Mouse (Mus musculus): ENCODE data around the gene Rhog.
A peak's percentile ranks its signal among the peaks of the same experiment; 100 is the strongest.

Gene Rhog

DNA sequence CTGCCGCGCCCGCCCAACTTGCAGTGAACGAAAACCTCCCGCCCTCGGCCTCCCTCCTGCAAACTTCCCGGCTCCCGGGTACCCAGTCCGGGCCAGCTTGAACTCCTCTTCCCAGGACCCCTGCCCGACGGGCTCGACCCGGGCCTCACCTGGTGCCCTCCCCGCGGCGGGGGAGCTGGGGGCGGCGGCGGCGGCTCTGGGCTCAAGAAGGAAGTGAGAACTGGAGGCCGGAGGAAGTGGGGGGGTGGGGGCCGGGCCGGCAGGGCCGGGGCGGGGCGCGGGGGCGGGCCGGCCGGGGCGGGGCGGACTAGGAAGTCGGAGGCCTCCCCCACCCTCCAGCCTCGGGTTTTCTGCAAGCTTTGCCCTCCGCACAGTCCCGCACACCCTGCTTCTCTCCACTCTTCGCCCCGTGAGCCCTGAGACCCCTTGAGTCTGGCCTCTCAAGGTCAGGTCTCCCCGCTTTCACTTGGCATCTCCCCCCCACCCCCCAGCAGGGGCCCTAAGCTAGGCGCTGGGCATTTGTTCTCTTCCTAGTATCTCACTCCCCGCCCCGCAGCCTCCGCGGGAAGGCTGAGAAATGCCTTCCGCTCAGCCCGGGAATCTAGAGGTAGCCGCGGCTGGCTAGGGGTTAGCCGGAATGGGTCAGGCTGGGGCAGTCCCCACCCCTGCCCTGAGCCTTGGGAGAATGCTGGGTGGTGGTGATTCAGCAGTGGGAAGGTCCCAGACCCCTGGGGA is 5.8 kb downstream of the Rhog start:
- DNase-seq: peak; percentile 73

DNA sequence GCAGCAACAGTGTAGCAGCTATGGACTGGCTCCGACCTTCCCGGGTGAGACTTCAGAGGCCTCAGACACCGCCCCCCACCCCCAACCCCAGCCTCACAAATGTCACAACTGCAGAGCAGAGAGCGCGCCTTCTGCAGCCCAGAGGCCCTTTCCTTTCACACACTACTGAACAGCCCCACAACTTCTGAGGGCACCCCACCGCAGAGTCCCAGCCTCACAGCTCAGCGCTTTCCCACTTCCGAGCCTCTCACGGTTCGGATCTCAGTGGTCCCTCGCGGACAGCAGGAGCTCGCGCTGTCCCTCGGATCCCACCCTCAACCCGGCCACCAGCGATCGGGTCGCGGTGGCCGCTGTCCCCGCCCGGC is 6.3 kb downstream of the Rhog start:
- no peak for DNase-seq

DNA sequence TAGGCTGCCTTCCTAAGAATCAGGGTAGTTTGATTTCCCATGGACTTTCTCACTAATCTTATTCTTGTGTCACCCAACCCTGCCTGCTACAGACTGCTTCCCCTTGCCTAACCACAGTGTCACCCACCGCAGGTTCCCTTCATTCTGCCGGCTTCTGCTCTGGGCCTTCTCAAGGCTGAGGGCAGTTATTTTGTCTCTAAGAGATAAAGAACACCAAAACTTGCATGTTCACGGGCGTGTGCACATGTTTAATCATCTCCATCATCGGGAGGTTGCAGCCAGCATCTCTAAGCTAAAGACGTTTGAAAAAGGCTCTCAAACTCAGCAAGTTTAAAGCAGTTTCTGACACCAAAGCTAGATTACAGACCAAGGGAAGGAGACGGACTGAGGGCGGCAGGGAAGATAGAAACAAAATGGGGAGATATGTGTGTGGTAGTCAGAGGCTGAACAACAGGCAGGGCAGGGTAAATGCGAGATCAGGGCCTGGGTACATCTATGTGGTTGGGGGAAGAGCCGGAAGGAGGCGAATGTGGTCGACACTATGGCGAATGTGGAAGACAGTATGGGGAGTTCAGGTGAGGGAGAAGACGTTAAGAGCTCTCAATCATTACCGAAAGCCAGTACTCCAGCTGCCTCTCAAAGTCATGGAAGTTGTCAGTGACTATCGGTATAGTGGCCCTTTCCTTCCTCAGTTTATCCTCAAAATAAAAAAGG is 7.0 kb downstream of the Rhog start:
- DNase-seq: no peak

DNA sequence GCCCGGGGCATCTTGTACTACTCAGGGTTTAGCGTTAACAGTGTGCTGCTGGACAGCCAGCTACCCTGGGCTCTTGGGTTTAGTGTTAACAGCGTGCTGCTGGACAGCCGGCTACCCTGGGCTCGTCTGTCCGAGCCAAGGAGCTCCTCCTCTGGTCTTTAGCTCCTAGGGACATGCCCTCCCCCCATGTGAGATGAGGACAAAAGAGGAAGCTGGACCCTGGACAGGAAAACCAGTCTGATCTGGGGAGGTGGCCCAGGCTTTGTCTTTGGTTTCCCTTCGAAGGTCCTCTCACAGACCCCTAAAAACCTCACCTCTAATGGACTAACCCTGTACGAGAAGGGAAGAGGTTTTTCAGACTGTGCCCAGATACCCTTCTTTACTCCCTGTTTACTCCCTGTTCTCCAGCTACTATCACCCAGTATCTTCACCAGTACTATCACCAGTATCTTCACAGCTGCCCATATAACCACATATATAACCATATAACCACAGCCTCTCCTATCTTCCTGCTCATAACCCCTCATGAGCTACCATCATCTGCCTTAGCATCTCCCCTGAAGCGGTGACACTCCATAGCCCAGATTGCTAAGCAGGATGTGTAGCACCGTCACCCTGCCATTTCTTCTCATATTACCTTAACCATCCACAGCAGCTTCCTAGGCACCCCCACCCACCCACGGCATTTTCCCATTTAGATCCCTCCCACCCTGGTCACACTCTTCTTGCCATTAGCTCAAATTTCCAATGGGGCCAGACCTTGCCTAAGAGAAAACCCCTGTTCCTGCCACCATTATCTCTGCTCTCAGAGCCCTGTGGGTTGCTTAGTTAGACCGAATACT is 8.7 kb downstream of the Rhog start:
- DNase-seq: no peak

DNA sequence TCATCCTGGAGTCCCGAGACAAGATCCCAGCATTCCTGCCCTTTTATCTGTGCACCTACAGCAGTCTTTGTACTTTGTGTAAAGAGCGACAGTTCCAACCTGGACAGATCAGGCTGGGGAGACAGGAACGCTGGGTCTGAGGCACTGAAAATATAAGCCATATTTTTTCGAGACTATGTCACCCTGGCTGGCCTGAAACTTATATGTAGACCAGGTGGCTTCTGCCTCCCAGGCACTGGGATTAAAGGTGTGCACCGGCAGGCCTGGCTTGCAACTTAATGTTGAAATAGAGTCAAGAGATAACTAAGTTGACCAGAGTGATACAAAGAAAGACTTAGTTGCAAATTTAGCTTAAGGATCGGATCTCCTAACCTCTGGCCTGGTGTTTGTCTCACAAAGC is 9.6 kb downstream of the Rhog start:
- no peak for DNase-seq

DNA sequence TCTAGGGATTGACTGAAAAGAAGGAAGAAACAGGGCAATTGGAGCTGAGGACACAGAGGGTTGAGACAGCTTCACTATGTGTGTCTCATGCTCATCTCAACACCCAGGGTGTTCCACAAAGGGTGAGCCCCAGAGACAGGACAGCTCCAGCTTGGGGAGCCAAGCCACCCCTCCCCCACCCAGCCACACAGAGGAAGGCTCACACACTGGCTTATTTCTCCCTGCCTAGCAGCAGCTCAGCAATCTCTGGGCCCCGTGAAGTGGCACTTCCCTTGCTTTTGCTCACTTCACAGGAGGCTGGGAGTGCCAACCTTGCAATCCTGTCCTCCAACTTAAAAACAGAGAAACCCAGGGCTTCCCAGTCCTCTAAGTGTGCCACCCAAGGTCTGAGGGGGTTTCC is 10.1 kb downstream of the Rhog start:
- DNase-seq: no peak

DNA sequence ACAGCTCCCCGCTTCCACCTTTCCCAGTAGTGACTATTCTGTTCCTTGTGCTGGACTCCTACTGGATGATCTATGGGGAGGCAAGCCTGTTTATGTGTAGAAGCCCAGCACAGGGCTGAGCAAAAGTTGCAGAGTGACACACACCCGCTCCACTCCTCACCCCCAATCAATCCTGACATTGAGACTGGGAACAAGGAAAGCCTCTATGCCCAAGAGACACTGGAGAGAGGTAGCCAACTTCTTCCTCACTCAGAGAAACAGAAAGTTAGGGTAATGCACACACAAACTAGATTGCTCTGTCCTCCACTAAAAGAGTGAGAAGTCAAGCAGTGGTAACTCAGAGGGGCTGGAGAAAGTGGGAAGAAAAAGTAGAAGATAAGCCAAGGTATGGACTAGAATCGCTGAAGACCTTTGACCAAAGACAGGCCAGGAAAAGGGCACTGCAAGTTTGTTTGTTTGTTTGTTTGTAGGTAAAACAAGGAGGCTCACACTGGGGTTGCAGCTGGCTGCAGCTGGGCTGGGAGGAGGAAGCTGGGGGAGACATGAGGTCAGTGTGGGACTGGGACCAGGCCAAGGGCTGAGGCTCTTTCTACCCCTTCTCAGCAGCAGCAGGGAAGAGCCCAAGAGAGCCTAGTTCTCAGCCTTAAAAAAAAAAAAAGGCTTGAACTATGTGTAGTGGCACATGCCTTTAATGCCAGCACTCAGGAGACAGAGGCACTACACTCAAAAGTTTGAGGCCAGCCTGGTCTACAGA is 10.9 kb downstream of the Rhog start:
- DNase-seq: no peak

DNA sequence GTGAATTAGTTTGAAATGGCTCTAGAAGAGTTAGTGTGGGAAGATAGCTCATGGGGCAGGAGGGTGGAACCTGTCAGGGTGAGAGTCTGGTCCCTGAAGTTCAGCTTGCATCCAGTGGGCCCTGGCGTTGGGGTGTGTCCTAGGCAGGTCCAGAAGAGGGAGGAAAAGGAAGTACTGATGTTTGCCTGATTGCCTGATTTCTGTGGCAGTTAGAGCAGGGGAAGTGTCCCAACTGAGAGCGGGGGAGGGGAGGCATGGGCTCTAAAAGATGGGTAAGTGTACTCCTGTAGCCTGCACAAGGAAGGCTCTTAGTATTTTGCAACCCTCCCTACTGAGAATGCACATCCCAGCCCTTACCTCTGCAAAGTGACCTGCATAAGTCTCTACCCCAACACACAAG is 12.0 kb downstream of the Rhog start:
- DNase-seq: peak; percentile 30

DNA sequence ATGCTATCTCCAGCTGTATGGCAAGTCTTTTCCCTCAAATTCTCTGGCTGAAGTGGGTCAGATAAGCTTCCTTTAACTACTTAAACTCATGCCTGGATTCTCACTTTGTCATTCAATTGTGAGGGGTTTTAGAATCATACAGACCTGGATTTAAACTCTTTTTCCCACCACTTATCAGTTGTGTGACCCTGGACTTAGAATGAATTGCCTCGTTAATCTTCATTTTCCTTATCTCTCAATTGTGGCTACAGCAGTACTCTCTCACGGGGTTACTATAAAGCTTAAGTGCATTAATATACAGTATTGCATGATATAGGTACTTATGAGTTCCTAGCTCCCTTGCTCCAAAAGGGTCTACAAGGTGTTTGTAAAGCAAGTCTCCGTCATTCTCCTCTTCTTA is 12.9 kb downstream of the Rhog start:
- no peak for DNase-seq

DNA sequence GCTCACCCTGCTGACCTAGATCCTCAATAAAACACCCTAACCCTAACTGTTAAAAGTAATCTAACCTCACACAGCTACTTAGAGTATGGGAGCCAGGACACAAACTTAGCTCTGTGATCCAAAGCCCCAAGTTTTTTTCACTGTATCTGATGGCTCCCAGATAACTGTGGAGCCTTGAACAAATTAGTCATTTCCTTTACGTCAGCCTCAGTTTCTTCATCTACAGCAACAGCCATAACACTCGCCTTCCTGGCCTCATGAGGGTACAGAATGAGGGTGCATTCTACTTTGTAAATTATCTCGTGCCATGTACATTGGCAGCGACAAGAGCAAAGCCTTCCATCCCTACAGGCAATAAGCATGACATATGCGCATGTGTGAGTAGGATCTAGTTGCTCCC is 13.5 kb downstream of the Rhog start:
- DNase-seq: no peak

DNA sequence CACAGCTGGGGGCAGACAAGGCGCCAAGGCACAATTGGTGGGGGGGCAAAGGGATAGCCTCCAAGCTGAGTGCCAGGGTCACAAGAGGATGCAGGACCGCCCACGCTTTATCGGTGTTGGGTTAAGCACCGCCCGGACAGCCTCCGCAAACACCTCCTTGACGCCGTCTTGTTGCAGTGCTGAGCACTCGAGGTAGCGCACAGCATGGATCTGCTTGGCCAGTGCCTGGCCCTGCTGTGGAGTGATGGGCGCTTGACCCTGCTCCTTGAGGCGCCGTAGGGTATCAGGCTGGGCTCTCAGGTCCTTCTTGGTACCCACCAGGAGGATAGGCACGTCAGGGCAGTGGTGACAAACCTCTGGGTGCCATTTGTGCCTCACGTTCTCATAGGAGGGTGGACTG is 16.3 kb downstream of the Rhog start:
- no peak for DNase-seq

DNA sequence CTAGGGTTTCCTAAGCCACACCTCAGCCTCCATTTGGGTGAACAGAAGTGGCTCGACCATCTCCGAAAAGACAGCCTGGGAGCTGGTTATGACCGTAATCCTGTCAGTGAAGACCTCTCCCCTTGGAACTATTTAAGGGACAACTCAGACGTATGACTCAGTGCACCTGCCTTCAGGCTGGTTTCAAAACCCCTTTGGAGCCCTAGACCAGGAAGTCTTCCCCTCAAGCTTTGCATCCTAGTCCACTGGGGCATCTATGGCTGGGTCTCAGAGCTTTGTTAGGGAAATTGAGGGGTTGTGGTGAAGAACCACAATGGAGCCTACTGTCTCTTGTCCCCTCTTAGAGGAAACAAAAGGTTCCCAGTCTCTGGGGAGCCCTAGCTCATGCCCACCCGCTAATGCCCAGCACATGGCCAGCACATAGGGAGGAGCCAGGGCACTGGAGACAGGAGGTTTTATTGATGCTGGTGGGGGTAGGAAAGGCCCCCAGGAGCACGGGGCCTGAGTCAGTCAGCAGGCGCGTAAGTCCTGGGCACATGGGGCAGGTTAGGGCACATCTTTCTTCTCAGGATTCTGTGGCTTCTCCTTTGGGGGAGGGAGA is 17.1 kb downstream of the Rhog start:
- no peak for DNase-seq

DNA sequence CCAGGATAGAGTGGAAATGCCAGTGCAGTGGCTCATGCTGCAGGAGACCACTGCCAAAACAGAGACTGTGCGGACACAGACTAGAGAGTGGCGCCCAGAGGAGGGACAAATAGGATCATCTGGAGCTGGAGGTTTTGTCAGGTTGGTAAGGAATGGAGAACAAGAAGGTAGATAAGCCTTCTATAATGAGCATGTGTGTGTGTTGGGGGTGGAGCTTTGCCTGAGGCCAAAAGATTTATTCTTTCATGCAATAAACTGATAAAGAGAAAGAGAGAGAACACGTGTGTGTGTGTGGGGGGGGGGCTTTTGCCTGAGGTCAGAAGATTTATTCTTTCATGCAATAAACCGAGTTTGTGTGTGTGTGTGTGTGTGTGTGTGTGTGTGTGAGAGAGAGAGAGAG is 22.8 kb downstream of the Rhog start:
- DNase-seq: no peak

DNA sequence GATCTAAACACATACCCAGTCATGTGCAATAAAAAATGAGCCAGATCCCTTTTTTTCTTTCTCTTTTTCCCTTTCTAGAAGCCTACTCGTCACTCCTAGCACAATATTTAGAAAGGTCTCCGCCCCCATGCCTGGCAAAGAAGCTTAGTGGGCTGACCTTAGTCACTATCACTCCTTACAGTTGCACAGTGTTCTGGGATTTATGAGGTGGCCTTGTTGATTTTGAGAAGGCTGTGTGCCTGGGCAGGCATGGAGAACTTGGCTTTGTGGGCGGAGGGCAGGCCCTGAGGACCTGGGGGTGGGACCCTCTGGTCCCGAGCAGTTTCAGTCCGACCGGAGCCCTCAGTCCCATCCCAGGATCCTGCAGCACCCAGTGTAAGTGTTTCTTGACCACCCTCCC is 26.0 kb downstream of the Rhog start:
- no peak for DNase-seq

DNA sequence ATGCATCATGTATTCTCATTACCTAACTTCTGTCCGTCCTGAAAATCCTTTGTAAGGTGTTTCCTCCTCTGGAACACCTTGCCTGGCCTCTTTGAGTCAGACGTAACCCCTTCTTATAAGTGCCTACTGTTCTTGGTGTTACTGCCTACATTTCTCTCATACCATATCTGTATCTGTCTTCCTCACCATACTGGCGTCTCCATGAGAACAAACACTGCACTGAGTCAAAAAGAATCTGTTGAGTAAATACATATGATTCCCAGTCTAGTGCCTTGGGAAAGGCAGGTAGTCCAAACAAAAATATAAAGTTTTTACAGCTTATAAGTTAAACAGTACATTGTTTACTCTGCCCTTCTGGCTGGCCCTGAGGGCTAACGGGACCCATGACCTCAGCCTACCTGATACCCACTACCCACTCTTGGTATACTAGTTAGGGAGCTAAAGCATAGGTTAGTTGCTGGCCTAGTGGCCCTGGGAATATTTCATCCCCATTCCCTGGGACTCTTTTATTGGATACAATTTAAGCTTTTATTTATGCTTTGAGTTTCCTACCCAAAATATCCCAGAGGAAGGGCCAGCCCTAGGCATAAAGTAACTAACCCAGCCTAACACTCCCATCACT is 27.7 kb downstream of the Rhog start:
- DNase-seq: no peak

DNA sequence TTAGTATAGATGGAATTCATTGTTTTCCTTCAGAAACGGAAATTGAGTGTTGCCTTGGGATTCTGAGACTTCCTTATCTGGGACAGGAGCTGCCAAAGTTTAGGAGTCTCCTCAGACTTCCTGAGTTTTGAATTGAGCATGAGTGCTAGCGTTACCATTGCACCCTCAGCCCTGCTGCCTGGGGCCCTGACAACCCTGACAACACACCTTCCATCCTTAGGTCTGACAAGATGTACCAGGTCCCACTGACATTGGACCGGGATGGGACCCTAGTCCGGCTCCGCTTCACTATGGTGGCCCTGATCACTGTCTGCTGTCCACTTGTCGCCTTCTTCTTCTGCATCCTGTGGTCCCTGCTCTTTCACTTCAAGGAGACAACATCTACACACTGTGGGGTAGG is 29.8 kb downstream of the Rhog start:
- no peak for DNase-seq

DNA sequence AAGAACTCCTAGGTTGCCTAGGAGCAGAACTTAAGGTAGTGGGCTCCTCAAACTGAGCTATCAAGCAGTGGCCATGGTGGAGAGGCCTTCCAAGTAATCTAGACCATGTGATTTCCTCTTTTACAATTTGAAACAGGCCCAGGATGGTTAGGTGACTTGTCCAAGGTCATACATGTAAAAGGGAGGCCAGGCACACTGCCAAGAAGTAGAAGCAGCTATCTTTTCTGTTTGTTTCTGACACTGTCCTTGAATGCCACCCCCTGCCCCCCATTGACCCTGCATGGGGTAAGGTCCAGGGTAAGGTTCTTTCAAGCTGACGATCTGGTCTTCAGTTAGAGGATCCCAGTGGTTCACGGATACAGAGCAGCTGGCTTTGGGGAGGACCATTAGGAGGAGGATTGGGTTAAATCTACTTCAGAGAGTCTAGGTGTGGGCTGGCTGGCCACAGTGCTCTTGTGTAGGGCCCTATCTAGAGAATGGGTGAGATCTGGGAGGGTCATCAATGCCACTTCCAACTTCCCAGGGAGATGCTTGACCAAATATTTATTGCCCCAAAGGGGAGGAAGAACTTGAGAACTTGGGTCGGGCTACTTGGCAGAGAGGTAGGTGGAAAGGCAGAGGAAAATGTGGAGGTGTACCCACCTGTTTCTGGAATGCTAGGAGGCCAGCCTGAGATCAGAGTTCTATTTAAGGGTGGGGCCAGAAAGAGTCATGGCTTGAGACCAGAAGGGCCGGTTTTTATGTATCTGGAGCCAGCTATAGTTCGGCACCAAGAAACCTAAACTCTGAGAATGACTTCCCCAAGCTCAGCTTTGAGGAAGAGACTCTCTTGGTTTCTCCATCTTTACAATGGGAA is 31.7 kb downstream of the Rhog start:
- DNase-seq: peak; percentile 31

DNA sequence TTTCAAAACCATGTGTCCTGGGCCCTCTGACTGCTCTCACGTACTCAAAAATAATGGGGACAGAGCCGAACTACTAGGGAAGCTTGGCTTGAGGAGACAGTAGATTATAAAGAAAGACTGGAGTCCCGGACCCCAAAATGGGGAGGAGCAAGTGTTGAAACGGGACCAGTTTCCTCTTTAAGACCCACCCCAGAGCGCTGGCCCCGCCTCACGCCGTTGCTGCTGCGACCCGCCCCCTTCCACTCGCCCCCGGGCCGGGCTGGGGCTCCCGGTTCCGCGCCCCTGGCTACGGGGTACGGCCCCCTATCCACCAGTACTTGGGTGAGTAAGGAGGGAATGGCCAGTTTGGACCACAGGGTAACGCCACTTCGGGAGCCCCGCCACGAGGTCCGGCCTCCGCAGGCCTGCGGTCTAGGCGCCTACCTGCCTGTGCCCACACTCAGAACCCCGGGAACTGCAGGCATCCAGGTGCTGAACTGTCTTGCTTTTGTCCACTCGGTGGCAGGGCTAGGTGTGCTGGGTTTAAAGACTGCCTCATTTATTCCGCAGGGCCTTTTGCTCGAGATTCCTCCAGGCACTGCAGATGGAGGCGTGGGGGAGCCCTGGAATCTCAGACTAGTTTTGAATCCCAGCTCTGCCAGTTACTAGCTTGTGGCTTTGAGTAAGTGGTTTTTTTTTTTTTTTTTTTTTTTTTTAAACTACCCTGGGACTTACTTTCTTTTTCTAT is 32.9 kb downstream of the Rhog start:
- DNase-seq: peak; percentile 72

DNA sequence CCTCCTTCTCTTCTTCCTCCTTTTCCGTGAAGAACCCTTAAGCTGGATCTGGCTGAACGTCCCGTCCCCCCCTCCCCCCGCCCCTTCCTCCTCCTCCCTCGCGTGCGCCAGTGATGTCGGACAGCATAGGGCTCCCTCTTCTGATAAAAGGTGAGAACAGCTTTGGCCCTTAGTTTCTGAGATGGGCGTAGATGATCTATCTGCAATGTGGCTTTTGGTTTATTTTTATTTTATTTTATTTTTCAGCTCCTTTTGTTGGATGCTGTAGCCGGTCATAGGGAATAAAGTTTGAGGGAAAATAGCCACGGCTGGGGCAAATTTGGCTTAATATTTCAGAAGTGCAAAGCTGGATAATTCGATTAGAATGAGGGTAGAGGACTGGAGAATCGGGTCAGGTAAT is 33.5 kb downstream of the Rhog start:
- peak; percentile 64 for DNase-seq

DNA sequence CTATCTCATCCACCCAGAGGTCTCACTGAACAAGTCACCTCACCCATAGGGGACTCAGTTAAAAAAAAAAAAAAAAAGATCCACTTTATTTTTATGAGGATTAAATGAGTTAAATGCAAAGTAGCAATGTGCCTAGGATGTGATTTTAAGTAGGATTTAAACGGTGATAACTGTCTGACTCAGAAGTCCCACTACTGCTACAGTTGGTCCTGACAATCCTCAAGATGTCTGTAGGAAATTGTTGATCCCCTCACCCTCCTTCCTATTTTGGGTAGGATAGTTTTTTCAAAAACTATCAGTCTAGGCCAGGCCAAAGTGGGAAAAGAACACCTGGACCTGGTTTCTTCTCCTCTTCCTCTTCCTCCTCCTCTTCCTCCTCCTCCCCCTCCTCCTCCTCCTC is 34.0 kb downstream of the Rhog start:
- DNase-seq: no peak

DNA sequence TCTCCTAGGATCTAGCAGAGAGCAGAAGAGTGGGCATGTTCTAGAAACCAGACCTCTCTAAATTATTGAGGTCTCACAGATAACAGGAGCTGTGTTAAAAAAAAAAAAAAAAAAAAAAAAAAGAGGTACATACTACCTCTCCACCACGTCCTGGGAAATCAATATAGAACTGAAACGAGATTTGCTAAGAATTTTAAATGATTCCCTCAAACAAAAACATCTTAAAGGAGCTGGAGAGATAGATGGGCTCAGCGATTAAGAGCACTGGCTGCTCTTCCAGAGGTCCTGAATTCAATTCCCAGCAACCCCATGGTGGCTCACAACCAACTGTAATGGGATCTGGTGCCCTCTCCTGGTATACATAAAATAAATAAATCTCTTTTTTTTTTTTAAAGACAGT is 44.8 kb downstream of the Rhog start:
- no peak for DNase-seq

Measured in kidney, adult 9 months (tissue).